Mouse (Mus musculus): ENCODE data around the gene Pi4ka. TPM values are rescaled to one million over a fixed set of nuclear protein-coding genes. Genes with fewer than 3 reads are reported as not detected.
A peak's percentile ranks its signal among the peaks of the same experiment; 100 is the strongest.

The Pi4ka gene
- total and polyA plus RNA-seq, 3 experiments, result 40.5 to 149 (median 88.4) TPM

GRCm38 (mm10) chr16:17292751-17293150 is 113.4 kb downstream of the Pi4ka start:
- Histone ChIP-seq H3K27me3 (replicated peaks) (no peaks in the 10 kb centered on the region), H3K4me3 (replicated peaks in 1 of 3; ENCODE audit: low read depth in 2 of 3, low read length in 2 of 3, poor library complexity in 1 of 3) (no peak overlapping the region), H3K4me1 (ENCODE audit: control insufficient read depth in 1 of 2, insufficient read depth in 2 of 2) (no peaks in the 10 kb centered on the region), H3K36me3 (replicated peaks in 1 of 2; ENCODE audit: control insufficient read depth in 1 of 2, insufficient read depth in 1 of 2, low read length in 1 of 2) (peaks cover 64 to 87% of the 10 kb centered on the region in 2 experiments), H3K79me2 (replicated peaks; ENCODE audit: control insufficient read depth, extremely low read depth, insufficient read depth, poor library complexity, severe bottlenecking) (no peaks in the 10 kb centered on the region), H3K9me3 (replicated peaks; ENCODE audit: low read length) (no peaks in the 10 kb centered on the region), H3K9ac (ENCODE audit: insufficient read depth, low read depth) (no peak overlapping the region), H3K27ac (ENCODE audit: insufficient read depth, low read depth) (no peak overlapping the region), H3K4me2 (ENCODE audit: insufficient read depth, low read depth, poor library complexity, severe bottlenecking) (no peak overlapping the region)
- dilution Hi-C loops (cut with MboI; ENCODE audit: extremely low pct_ligation_motif_present, extremely low pct_unique_long_range_greater_than_20kb, low sequenced_read_pairs) (no loop called here), in situ Hi-C loops (cut with MboI; ENCODE audit: low pct_ligation_motif_present, low pct_unique_long_range_greater_than_20kb, low sequenced_read_pairs) (no loop called here)
- TF ChIP-seq USF1 (IDR thresholded peaks at IDR 0.05; ENCODE audit: low read depth, low read length), result no peak
- TF ChIP-seq PAX5 (IDR thresholded peaks at IDR 0.05; ENCODE audit: low read length), result no peak
- peak; percentile 97 to 100 for TF ChIP-seq CTCF (conservative IDR thresholded peaks at IDR 0.05 in 1 of 2, IDR thresholded peaks at IDR 0.05 in 1 of 2; ENCODE audit: low read depth in 2 of 2, low read length in 2 of 2)
- TF ChIP-seq SMC3 (IDR thresholded peaks at IDR 0.05; ENCODE audit: low read depth, low read length), result peak; percentile 96
- TF ChIP-seq ZMIZ1 (IDR thresholded peaks at IDR 0.05; ENCODE audit: low read depth, low read length), result no peak
- TF ChIP-seq RAD21 (IDR thresholded peaks at IDR 0.05; ENCODE audit: low read depth, low read length), result peak; percentile 69
- TF ChIP-seq IRF4 (IDR thresholded peaks at IDR 0.05; ENCODE audit: low read depth, low read length), result 0 out of 2 replicates have a peak, but pooled peaks have one; percentile 10
- peak; percentile 77 for DNase-seq (ENCODE audit: extremely low read depth)

DNA sequence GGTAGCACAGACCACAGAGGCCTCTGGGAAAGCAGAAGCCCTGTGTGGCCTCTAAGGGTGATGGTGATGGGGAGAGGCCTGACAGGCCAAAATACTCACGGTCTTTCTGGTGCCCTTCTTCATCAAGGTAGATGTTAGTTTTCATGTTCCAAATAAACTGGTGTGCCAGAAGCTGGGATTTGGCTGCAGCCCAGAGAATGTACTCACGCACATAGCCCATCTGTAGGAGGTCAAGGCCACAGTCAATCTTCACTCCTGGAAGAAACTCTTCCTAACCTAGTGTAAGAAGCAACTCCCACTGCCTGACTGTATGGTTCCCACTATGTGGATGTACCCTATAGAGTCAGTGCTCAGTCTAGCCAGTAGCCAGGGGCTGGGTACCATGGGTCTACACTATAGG is 115.1 kb downstream of the Pi4ka start:
- in situ Hi-C loops (cut with MboI; ENCODE audit: low pct_ligation_motif_present, low pct_unique_long_range_greater_than_20kb, low sequenced_read_pairs), result no loop called here
- dilution Hi-C loops (cut with MboI; ENCODE audit: extremely low pct_ligation_motif_present, extremely low pct_unique_long_range_greater_than_20kb, low sequenced_read_pairs), result no loop called here

GRCm38 (mm10) chr16:17287103-17287502 is 119.0 kb downstream of the Pi4ka start:
- Histone ChIP-seq H3K9ac (ENCODE audit: insufficient read depth, low read depth) (no peak overlapping the region), H3K27ac (ENCODE audit: insufficient read depth, low read depth) (no peak overlapping the region), H3K27me3 (replicated peaks) (no peaks in the 10 kb centered on the region), H3K36me3 (replicated peaks in 1 of 2; ENCODE audit: control insufficient read depth in 1 of 2, insufficient read depth in 1 of 2, low read length in 1 of 2) (peaks cover 73 to 91% of the 10 kb centered on the region in 2 experiments), H3K9me3 (replicated peaks; ENCODE audit: low read length) (no peaks in the 10 kb centered on the region), H3K4me1 (ENCODE audit: control insufficient read depth in 1 of 2, insufficient read depth in 2 of 2) (no peaks in the 10 kb centered on the region), H3K4me2 (ENCODE audit: insufficient read depth, low read depth, poor library complexity, severe bottlenecking) (no peak overlapping the region), H3K79me2 (replicated peaks; ENCODE audit: control insufficient read depth, extremely low read depth, insufficient read depth, poor library complexity, severe bottlenecking) (no peaks in the 10 kb centered on the region), H3K4me3 (replicated peaks in 1 of 3; ENCODE audit: low read depth in 2 of 3, low read length in 2 of 3, poor library complexity in 1 of 3) (no peak overlapping the region)
- TF ChIP-seq NELFE (IDR thresholded peaks at IDR 0.05; ENCODE audit: low read depth, low read length), result no peak
- TF ChIP-seq MYC (IDR thresholded peaks at IDR 0.05; ENCODE audit: low read depth, low read length), result no peak
- TF ChIP-seq TBP (conservative IDR thresholded peaks at IDR 0.05; ENCODE audit: low read depth, low read length), result no peak
- no peak for TF ChIP-seq POLR2AphosphoS2 (IDR thresholded peaks at IDR 0.05; ENCODE audit: low read depth, low read length)
- no peak for TF ChIP-seq TCF12 (IDR thresholded peaks at IDR 0.05; ENCODE audit: low read depth, low read length)
- no peak for TF ChIP-seq E2F4 (IDR thresholded peaks at IDR 0.05; ENCODE audit: insufficient replicate concordance, low read depth, low read length)
- no peak for TF ChIP-seq SIN3A (IDR thresholded peaks at IDR 0.05; ENCODE audit: low read length)
- TF ChIP-seq CHD2 (IDR thresholded peaks at IDR 0.05; ENCODE audit: low read length), result no peak
- no peak for TF ChIP-seq ZMIZ1 (IDR thresholded peaks at IDR 0.05; ENCODE audit: low read depth, low read length)
- TF ChIP-seq MAZ (IDR thresholded peaks at IDR 0.05; ENCODE audit: low read depth, low read length), result no peak
- in situ Hi-C loops (cut with MboI; ENCODE audit: low pct_ligation_motif_present, low pct_unique_long_range_greater_than_20kb, low sequenced_read_pairs), result no loop called here
- dilution Hi-C loops (cut with MboI; ENCODE audit: extremely low pct_ligation_motif_present, extremely low pct_unique_long_range_greater_than_20kb, low sequenced_read_pairs), result no loop called here
- no peak for DNase-seq (ENCODE audit: extremely low read depth)

More for the DNA sequence above, 115.1 kb downstream of the Pi4ka start:
- DNase-seq (ENCODE audit: extremely low read depth), result no peak
- no peak overlapping the region for H3K4me2 ChIP-seq (ENCODE audit: insufficient read depth, low read depth, poor library complexity, severe bottlenecking)
- H3K4me3 ChIP-seq (replicated peaks in 1 of 3; ENCODE audit: low read depth in 2 of 3, low read length in 2 of 3, poor library complexity in 1 of 3), result no peak overlapping the region
- peaks cover 62 to 85% of the 10 kb centered on the region in 2 experiments for H3K36me3 ChIP-seq (replicated peaks in 1 of 2; ENCODE audit: control insufficient read depth in 1 of 2, insufficient read depth in 1 of 2, low read length in 1 of 2)
- no peaks in the 10 kb centered on the region for H3K27me3 ChIP-seq (replicated peaks)
- TF ChIP-seq ZMIZ1 (IDR thresholded peaks at IDR 0.05; ENCODE audit: low read depth, low read length) (no peak), NRF1 (IDR thresholded peaks at IDR 0.05; ENCODE audit: low read depth, low read length) (no peak), NELFE (IDR thresholded peaks at IDR 0.05; ENCODE audit: low read depth, low read length) (no peak)
- H3K4me1 ChIP-seq (ENCODE audit: control insufficient read depth in 1 of 2, insufficient read depth in 2 of 2), result no peaks in the 10 kb centered on the region
- no peaks in the 10 kb centered on the region for H3K9me3 ChIP-seq (replicated peaks; ENCODE audit: low read length)
- H3K9ac ChIP-seq (ENCODE audit: insufficient read depth, low read depth), result no peak overlapping the region
- H3K79me2 ChIP-seq (replicated peaks; ENCODE audit: control insufficient read depth, extremely low read depth, insufficient read depth, poor library complexity, severe bottlenecking), result no peaks in the 10 kb centered on the region
- H3K27ac ChIP-seq (ENCODE audit: insufficient read depth, low read depth), result no peak overlapping the region

All from CH12.LX (cell line).